Mouse (Mus musculus): ENCODE data around the gene Spin2d. TPM values are rescaled to one million over a fixed set of nuclear protein-coding genes. Genes with fewer than 3 reads are reported as not detected.
"Not testable (repeated sequence)": the region's sequence is repeated elsewhere in the genome, so short reads cannot be mapped to it uniquely, and the experiment has no call there.

Gene Spin2d
- polyA plus RNA-seq (2016; fragmentation: Nextera tagmentation; extraction: Ambion mirVana) = not detected in 2 replicates

GRCm38 (mm10) chrX:73176889-73177288 is at the start of gene Spin2d:
Gene Spin2d (minus strand): TSS chrX:73176989.
- H3K9me3 ChIP-seq; H3K4me1 ChIP-seq; DNase-seq (ENCODE audit: extremely low spot score, low spot score); H3K27ac ChIP-seq; H3K36me3 ChIP-seq (replicated peaks); H3K27me3 ChIP-seq (ENCODE audit: poor library complexity, severe bottlenecking); H3K4me3 ChIP-seq: not testable (repeated sequence)
- 79% methylated on average over 6 of the region's 15 CpGs for WGBS

DNA sequence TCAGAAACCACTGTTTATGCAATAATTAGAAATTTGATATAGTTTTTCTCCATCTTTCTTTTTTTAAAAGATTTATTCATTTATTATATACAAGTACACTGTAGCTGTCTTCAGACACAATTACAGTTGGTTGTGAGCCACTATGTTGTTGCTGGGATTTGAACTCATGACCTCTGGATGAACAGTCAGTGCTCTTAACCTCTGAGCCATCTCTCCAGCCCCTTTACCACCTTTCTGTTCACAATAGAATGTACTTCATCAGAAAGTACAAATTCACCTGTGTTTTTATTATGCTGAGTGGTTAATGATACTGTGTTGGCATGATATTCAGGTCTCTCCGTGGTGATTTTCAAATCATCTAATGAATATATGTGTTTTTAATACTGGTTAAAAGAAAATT is 48.6 kb upstream of the Spin2d start:
- WGBS = 53% methylated on average over 1 of the region's 1 CpGs
- Histone ChIP-seq H3K4me3 (no peak overlapping the region), H3K9me3 (peaks cover 2% of the 10 kb centered on the region; the same call in 1 of the 2 replicates), H3K27ac (no peak overlapping the region), H3K4me1 (peaks cover 13% of the 10 kb centered on the region), H3K36me3 (replicated peaks) (no peaks in the 10 kb centered on the region), H3K27me3 (ENCODE audit: poor library complexity, severe bottlenecking) (peaks cover 16% of the 10 kb centered on the region)
- DNase-seq (ENCODE audit: extremely low spot score, low spot score) = no peak

GRCm38 (mm10) chrX:73213819-73214564 is 37.2 kb upstream of the Spin2d start, which contains the start of gene Xlr4b:
Gene Xlr4b (plus strand): TSS chrX:73214333.
- not testable (repeated sequence) for H3K36me3 ChIP-seq (replicated peaks); H3K27me3 ChIP-seq (ENCODE audit: poor library complexity, severe bottlenecking); H3K27ac ChIP-seq; H3K4me1 ChIP-seq; DNase-seq (ENCODE audit: extremely low spot score, low spot score); H3K9me3 ChIP-seq; H3K4me3 ChIP-seq
- 79% methylated on average over 18 of the region's 19 CpGs for WGBS

DNA sequence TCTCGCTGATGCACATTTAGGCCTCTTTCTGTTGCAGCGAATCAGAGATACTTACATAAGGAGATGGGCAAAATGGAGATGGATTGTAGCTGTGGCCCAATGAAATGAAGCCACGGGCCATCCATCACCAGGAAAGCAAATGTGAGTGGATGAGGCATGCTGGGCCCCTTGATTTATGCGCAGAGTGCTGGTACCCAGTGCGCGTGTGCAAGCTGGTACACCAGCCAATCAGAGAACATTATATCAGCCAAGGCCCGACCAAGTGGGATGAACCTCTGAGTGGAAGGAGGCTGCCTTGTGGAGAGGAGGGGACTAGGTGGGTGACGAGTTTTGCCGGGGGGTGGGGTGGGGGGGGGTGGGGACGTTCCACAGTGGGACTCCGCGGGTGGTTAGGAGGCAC is 15.1 kb upstream of the Spin2d start, which contains the start of gene Xlr3b:
TSS of gene Xlr3b (plus strand) at position 274 of the 400 bp plus-strand sequence.
- not testable (repeated sequence) for DNase-seq (ENCODE audit: extremely low spot score, low spot score); H3K36me3 ChIP-seq (replicated peaks); H3K4me3 ChIP-seq; H3K4me1 ChIP-seq; H3K27ac ChIP-seq; H3K9me3 ChIP-seq; H3K27me3 ChIP-seq (ENCODE audit: poor library complexity, severe bottlenecking)
- WGBS = 76% methylated on average over 12 of the region's 12 CpGs

DNA sequence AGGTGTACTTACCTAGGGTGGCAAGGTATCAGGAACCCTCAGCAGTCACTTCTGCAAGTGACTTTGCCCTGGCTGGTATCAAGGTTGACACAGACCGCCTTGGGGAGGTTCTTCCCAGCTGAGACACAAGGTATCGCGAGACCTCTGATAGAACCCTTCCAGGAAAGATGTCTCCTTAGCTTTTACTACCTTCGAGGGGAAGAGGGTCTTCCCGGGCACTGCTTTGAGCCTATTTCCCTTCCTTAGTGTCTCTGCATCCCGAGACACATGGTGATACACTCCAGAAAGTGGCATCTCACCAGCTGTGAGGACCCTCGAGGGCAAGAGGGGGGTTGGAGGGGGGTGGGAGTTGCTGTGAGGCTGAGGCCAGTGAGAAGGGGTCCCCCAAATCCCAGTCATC is 27.4 kb downstream of the Spin2d start, which contains the start of gene DXBay18:
TSS of gene DXBay18 (minus strand) at position 101 of the 400 bp plus-strand sequence.
- H3K27me3 ChIP-seq (ENCODE audit: poor library complexity, severe bottlenecking); H3K27ac ChIP-seq; H3K36me3 ChIP-seq (replicated peaks); H3K4me3 ChIP-seq; H3K9me3 ChIP-seq; DNase-seq (ENCODE audit: extremely low spot score, low spot score); H3K4me1 ChIP-seq: not testable (repeated sequence)
- WGBS = no CpG with 5 or more reads among the region's 7 CpGs

GRCm38 (mm10) chrX:73148496-73148895 is 28.3 kb downstream of the Spin2d start, which contains the start of gene Xlr5b:
Gene Xlr5b (plus strand): TSS chrX:73148796.
- DNase-seq (ENCODE audit: extremely low spot score, low spot score); H3K36me3 ChIP-seq (replicated peaks); H3K27ac ChIP-seq; H3K4me1 ChIP-seq; H3K27me3 ChIP-seq (ENCODE audit: poor library complexity, severe bottlenecking); H3K9me3 ChIP-seq; H3K4me3 ChIP-seq: not testable (repeated sequence)
- no CpG with 5 or more reads among the region's 20 CpGs for WGBS

- no CpG with 5 or more reads among the region's 7 CpGs for WGBS
- not testable (repeated sequence) for H3K27me3 ChIP-seq (ENCODE audit: poor library complexity, severe bottlenecking); H3K27ac ChIP-seq
Observed at GRCm38 (mm10) chrX:73143218-73143618, 33.6 kb downstream of the Spin2d start.

More at GRCm38 (mm10) chrX:73143218-73143618, 33.6 kb downstream of the Spin2d start:
- not testable (repeated sequence) for H3K4me3 ChIP-seq; DNase-seq (ENCODE audit: extremely low spot score, low spot score); H3K9me3 ChIP-seq; H3K4me1 ChIP-seq; H3K36me3 ChIP-seq (replicated peaks)

Other genes starting within 250 kb of the Spin2d start
- gene Zfp185, start 189.7 kb downstream of the Spin2d start, polyA plus RNA-seq (2016; fragmentation: Nextera tagmentation; extraction: Ambion mirVana) = 3.9 and 4.2 TPM in 2 replicates
- gene Pnma5, start 139.9 kb downstream of the Spin2d start, polyA plus RNA-seq (2016; fragmentation: Nextera tagmentation; extraction: Ambion mirVana) = 0.10 and 0.16 TPM in 2 replicates
- 0.21 and 0.29 TPM in 2 replicates for gene Pnma3, start 112.2 kb downstream of the Spin2d start, polyA plus RNA-seq (2016; fragmentation: Nextera tagmentation; extraction: Ambion mirVana)
- gene Xlr4a, start 94.5 kb downstream of the Spin2d start, polyA plus RNA-seq (2016; fragmentation: Nextera tagmentation; extraction: Ambion mirVana) = 0.46 and 0.61 TPM in 2 replicates
- 1.8 and 3.0 TPM in 2 replicates for gene Xlr3a, start 79.9 kb downstream of the Spin2d start, polyA plus RNA-seq (2016; fragmentation: Nextera tagmentation; extraction: Ambion mirVana)
- gene Gm14685, start 59.9 kb downstream of the Spin2d start, polyA plus RNA-seq (2016; fragmentation: Nextera tagmentation; extraction: Ambion mirVana) = 0.05 TPM in 1 of 2 replicates, not detected in the other
- not detected in 2 replicates for gene Xlr5b, start 28.2 kb downstream of the Spin2d start, polyA plus RNA-seq (2016; fragmentation: Nextera tagmentation; extraction: Ambion mirVana)
- not detected in 2 replicates for gene DXBay18, start 27.5 kb downstream of the Spin2d start, polyA plus RNA-seq (2016; fragmentation: Nextera tagmentation; extraction: Ambion mirVana)
- gene Xlr3b, start 15.2 kb upstream of the Spin2d start, polyA plus RNA-seq (2016; fragmentation: Nextera tagmentation; extraction: Ambion mirVana) = 8.7 and 9.1 TPM in 2 replicates
- 0.37 and 0.52 TPM in 2 replicates for gene Xlr4b, start 37.3 kb upstream of the Spin2d start, polyA plus RNA-seq (2016; fragmentation: Nextera tagmentation; extraction: Ambion mirVana)
- gene F8a, start 51.3 kb upstream of the Spin2d start, polyA plus RNA-seq (2016; fragmentation: Nextera tagmentation; extraction: Ambion mirVana) = 10.9 TPM in 2 replicates
- not detected in 2 replicates for gene Xlr4c, start 66.1 kb upstream of the Spin2d start, polyA plus RNA-seq (2016; fragmentation: Nextera tagmentation; extraction: Ambion mirVana)
- gene Xlr3c, start 88.4 kb upstream of the Spin2d start, polyA plus RNA-seq (2016; fragmentation: Nextera tagmentation; extraction: Ambion mirVana) = not detected in 2 replicates
- gene Xlr5a, start 116.0 kb upstream of the Spin2d start, polyA plus RNA-seq (2016; fragmentation: Nextera tagmentation; extraction: Ambion mirVana) = not detected in 2 replicates
- not detected in 2 replicates for gene Xlr5c, start 116.0 kb upstream of the Spin2d start, polyA plus RNA-seq (2016; fragmentation: Nextera tagmentation; extraction: Ambion mirVana)
- not detected in 2 replicates for gene Gm45015, start 159.9 kb upstream of the Spin2d start, polyA plus RNA-seq (2016; fragmentation: Nextera tagmentation; extraction: Ambion mirVana)
- 16.7 and 17.7 TPM in 2 replicates for gene Zfp275, start 165.6 kb upstream of the Spin2d start, polyA plus RNA-seq (2016; fragmentation: Nextera tagmentation; extraction: Ambion mirVana)
- gene Gm18336, start 221.7 kb upstream of the Spin2d start, polyA plus RNA-seq (2016; fragmentation: Nextera tagmentation; extraction: Ambion mirVana) = not detected in 2 replicates
- gene Zfp92, start 234.1 kb upstream of the Spin2d start, polyA plus RNA-seq (2016; fragmentation: Nextera tagmentation; extraction: Ambion mirVana) = 0.17 and 0.19 TPM in 2 replicates